Comparison of ENCODE assay signal across 13 mouse cellular contexts in genomic region chr3:85144425-85144824, GRCm38 (mm10).
"Had no signal": no experiment of that assay in that cellular context is flagged by ENCODE, and none has a peak within 500 bp of the region (broad histone marks: within the 10 kb centered on the region; RNA-seq: fewer than 3 reads in every experiment).

No protein-coding gene starts in this region.

- H3K27me3 ChIP-seq: limb, embryonic 13.5 days; neural tube, embryonic 15.5 days had no signal

- H3K27ac ChIP-seq: limb, embryonic 13.5 days; liver, embryonic 14.5 days; neural tube, embryonic 15.5 days had no signal

- H3K4me2 ChIP-seq: limb, embryonic 13.5 days; neural tube, embryonic 15.5 days had no signal

- H3K4me3 ChIP-seq: limb, embryonic 13.5 days; myocyte; neural tube, embryonic 15.5 days had no signal

- ATAC-seq: intestine, postnatal 0 days had no signal

- H3K36me3 ChIP-seq: limb, embryonic 13.5 days; neural tube, embryonic 15.5 days had no signal

- DNase-seq: kidney, adult 8-10 months; kidney, postnatal 25 days; lung, adult 18-20 months; lung, postnatal 36 days; midbrain, embryonic 14.5 days; spleen, adult 18-20 months; thymus, adult 2 months; thymus, postnatal 25 days had no signal

- H3K4me1 ChIP-seq: limb, embryonic 13.5 days; neural tube, embryonic 15.5 days had no signal

- H3K9me3 ChIP-seq: limb, embryonic 13.5 days; neural tube, embryonic 15.5 days had no signal

- H3K9ac ChIP-seq: limb, embryonic 13.5 days; liver, embryonic 14.5 days; neural tube, embryonic 15.5 days had no signal
